Mouse (Mus musculus): ENCODE data around the gene Gpr55.

GRCm38 (mm10) chr1:85981738-85982357 lies 21.0 kb upstream of the Gpr55 start:
- no peak for TF ChIP-seq GATA1 (IDR thresholded peaks at IDR 0.05; ENCODE audit: borderline replicate concordance, low read length)
- TF ChIP-seq FLI1 (IDR thresholded peaks at IDR 0.05; ENCODE audit: low read length) = no peak
